8 mouse cellular contexts compared by ENCODE assay signal in the genomic region with DNA sequence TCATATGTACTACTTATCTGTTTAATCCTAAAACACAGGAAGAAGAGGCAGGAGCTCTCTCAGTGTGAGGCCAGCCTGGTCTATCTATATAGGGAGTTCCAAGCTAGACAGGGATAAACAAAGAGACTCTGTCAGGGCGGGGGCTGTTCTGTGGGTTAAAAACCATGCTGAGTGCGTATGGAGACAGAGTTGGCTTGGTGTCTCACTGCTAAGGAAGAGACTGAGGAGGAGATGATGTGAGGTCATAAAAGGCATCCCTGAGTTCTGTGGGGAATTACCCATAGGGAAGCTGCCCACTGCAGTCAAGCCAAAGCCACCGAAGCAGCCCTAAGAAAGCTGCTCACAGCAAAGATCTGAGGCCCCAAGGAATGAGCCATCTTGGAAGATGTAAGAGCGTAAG. TPM values are rescaled to one million over a fixed set of nuclear protein-coding genes. Genes with fewer than 3 reads are reported as not detected.
DNase-seq lines count a peak whose midpoint lies in the region; ATAC-seq and TF ChIP-seq lines count a peak whose summit lies in the region.

A gene (plus strand): TSS at position 301 of the 400 bp plus-strand sequence.

- H3K4me1 ChIP-seq in kidney, postnatal 0 days (replicated peaks; ENCODE audit: insufficient read depth, low read length), result peaks cover 9% of the 10 kb centered on the region
- H3K4me1 ChIP-seq in embryonic facial prominence, embryonic 10.5 days, result peaks cover 31% of the 10 kb centered on the region
- peaks cover 25% of the 10 kb centered on the region for H3K4me1 ChIP-seq in limb, embryonic 13.5 days

- H3K27ac ChIP-seq in kidney, postnatal 0 days, result no peak within 1 kb of the TSS
- no peak within 1 kb of the TSS for H3K27ac ChIP-seq in embryonic facial prominence, embryonic 10.5 days (replicated peaks)
- H3K27ac ChIP-seq in limb, embryonic 13.5 days, result no peak within 1 kb of the TSS

- no peak within 1 kb of the TSS for H3K9ac ChIP-seq in kidney, postnatal 0 days (ENCODE audit: low read depth, low read length)
- no peak within 1 kb of the TSS for H3K9ac ChIP-seq in limb, embryonic 13.5 days

- TF ChIP-seq CTCF in kidney, postnatal 0 days (IDR thresholded peaks at IDR 0.05; ENCODE audit: low read depth), result no peak

- H3K4me3 ChIP-seq in kidney, postnatal 0 days (replicated peaks; ENCODE audit: low read depth, low read length), result no peak within 1 kb of the TSS
- no peak within 1 kb of the TSS for H3K4me3 ChIP-seq in embryonic facial prominence, embryonic 10.5 days
- no peak within 1 kb of the TSS for H3K4me3 ChIP-seq in limb, embryonic 13.5 days

- H3K36me3 ChIP-seq in kidney, postnatal 0 days (ENCODE audit: insufficient read depth, low read length), result no peaks in the 10 kb centered on the region
- no peaks in the 10 kb centered on the region for H3K36me3 ChIP-seq in embryonic facial prominence, embryonic 10.5 days (replicated peaks)
- no peaks in the 10 kb centered on the region; the same call in 1 of the 2 replicates for H3K36me3 ChIP-seq in limb, embryonic 13.5 days

- no peak for DNase-seq in kidney, postnatal 0 days (ENCODE audit: low spot score)
- DNase-seq in kidney, postnatal 4 days, result no peak
- DNase-seq in embryonic facial prominence, embryonic 10.5 days (ENCODE audit: low spot score), result no peak
- DNase-seq in heart, postnatal 10 days, result no peak
- no peak for DNase-seq in urinary bladder, postnatal 10 days (ENCODE audit: low spot score)
- no peak for DNase-seq in T-cell, adult 2 months (ENCODE audit: low spot score)
- DNase-seq in ovary, postnatal 36 days (ENCODE audit: low spot score), result no peak

- H3K27me3 ChIP-seq in kidney, postnatal 0 days (ENCODE audit: insufficient read depth, low read length), result no peaks in the 10 kb centered on the region
- H3K27me3 ChIP-seq in embryonic facial prominence, embryonic 10.5 days (replicated peaks; ENCODE audit: low read depth, poor library complexity, severe bottlenecking), result no peaks in the 10 kb centered on the region
- no peaks in the 10 kb centered on the region for H3K27me3 ChIP-seq in limb, embryonic 13.5 days

- no peak for ATAC-seq in kidney, postnatal 0 days (replicated peaks; ENCODE audit: low FRiP score, low read depth)
- no peak for ATAC-seq in limb, embryonic 13.5 days (ENCODE audit: low FRiP score, low read depth)

- H3K9me3 ChIP-seq in kidney, postnatal 0 days (replicated peaks; ENCODE audit: low read length), result no peaks in the 10 kb centered on the region
- no peaks in the 10 kb centered on the region for H3K9me3 ChIP-seq in embryonic facial prominence, embryonic 10.5 days
- H3K9me3 ChIP-seq in limb, embryonic 13.5 days, result no peaks in the 10 kb centered on the region

- H3K4me2 ChIP-seq in kidney, postnatal 0 days (ENCODE audit: low read length), result no peak within 1 kb of the TSS
- no peak within 1 kb of the TSS for H3K4me2 ChIP-seq in limb, embryonic 13.5 days (replicated peaks)

- intact Hi-C loops in heart, postnatal 10 days (cut with DNase I), result no loop called here

- WGBS in kidney, postnatal 0 days, result 86% methylated on average over 4 of the region's 4 CpGs
- 85% methylated on average over 4 of the region's 4 CpGs for WGBS in embryonic facial prominence, embryonic 10.5 days
- 91% methylated on average over 4 of the region's 4 CpGs for WGBS in limb, embryonic 13.5 days

RNA-seq across cellular contexts. Expression of the gene that starts here (rescaled TPM):
- polyA plus RNA-seq in kidney, postnatal 0 days (2015; fragmentation: Nextera tagmentation; extraction: Ambion mirVana), result 31.0 and 32.9 TPM in 2 replicates
- polyA plus RNA-seq in embryonic facial prominence, embryonic 10.5 days (2016; fragmentation: Nextera tagmentation; extraction: Ambion mirVana), result 56.5 and 59.5 TPM in 2 replicates
- total RNA-seq in heart, postnatal 10 days (2021), result 10 to 100 TPM; 45.9 to 47.7 TPM
- polyA plus RNA-seq in limb, embryonic 13.5 days (2015; fragmentation: Nextera tagmentation; extraction: Ambion mirVana), result 44.0 and 44.8 TPM in 2 replicates
